Mouse (Mus musculus): ENCODE results near the gene Thbs3. TPM values are rescaled to one million over a fixed set of nuclear protein-coding genes. Genes with fewer than 3 reads are reported as not detected.
"Not testable (repeated sequence)": the region's sequence is repeated elsewhere in the genome, so short reads cannot be mapped to it uniquely, and the experiment has no call there.

The Thbs3 gene
- polyA plus RNA-seq, 1 experiment from 2014 or later: 86.2 TPM

- peak within 1 kb of the TSS; percentile 69 for H3K4me2 ChIP-seq (replicated peaks)
- no peaks in the 10 kb centered on the region for H3K9me3 ChIP-seq
- peaks cover 34% of the 10 kb centered on the region for H3K36me3 ChIP-seq
- ATAC-seq: peak; percentile 83
- WGBS: 26% methylated on average over 13 of the region's 13 CpGs
- H3K9ac ChIP-seq (replicated peaks): peak within 1 kb of the TSS; percentile 69
- H3K27me3 ChIP-seq: no peaks in the 10 kb centered on the region
- peaks cover 9% of the 10 kb centered on the region for H3K4me1 ChIP-seq (replicated peaks)
- H3K4me3 ChIP-seq (replicated peaks): peak within 1 kb of the TSS; percentile 64
- H3K27ac ChIP-seq: peak within 1 kb of the TSS; percentile 47; the same call in 1 of the 2 replicates
Observed at GRCm38 (mm10) chr3:89202253-89203141, 12.5 kb upstream of the Thbs3 start, which contains the start of gene Gba. TSS of gene Gba (plus strand) at chr3:89202928.

GRCm38 (mm10) chr3:89203142-89203514 is 11.9 kb upstream of the Thbs3 start:
- Histone ChIP-seq H3K9me3 (no peaks in the 10 kb centered on the region), H3K36me3 (peaks cover 40% of the 10 kb centered on the region), H3K9ac (replicated peaks) (peak overlapping the region; percentile 69), H3K27ac (peak overlapping the region; percentile 47; the same call in 1 of the 2 replicates), H3K4me1 (replicated peaks) (peaks cover 9% of the 10 kb centered on the region), H3K4me3 (replicated peaks) (peak overlapping the region; percentile 64), H3K4me2 (replicated peaks) (peak overlapping the region; percentile 69), H3K27me3 (no peaks in the 10 kb centered on the region)
- 43% methylated on average over 5 of the region's 5 CpGs for WGBS
- peak; percentile 53 for ATAC-seq

GRCm38 (mm10) chr3:89206079-89206478 is 8.9 kb upstream of the Thbs3 start:
- WGBS: 92% methylated on average over 7 of the region's 7 CpGs
- Histone ChIP-seq H3K9me3 (no peaks in the 10 kb centered on the region), H3K4me1 (replicated peaks) (peaks cover 9% of the 10 kb centered on the region), H3K27ac (no peak overlapping the region), H3K4me2 (replicated peaks) (no peak overlapping the region), H3K36me3 (peaks cover 69% of the 10 kb centered on the region), H3K4me3 (replicated peaks) (no peak overlapping the region), H3K27me3 (no peaks in the 10 kb centered on the region), H3K9ac (replicated peaks) (no peak overlapping the region)
- no peak for ATAC-seq

DNA sequence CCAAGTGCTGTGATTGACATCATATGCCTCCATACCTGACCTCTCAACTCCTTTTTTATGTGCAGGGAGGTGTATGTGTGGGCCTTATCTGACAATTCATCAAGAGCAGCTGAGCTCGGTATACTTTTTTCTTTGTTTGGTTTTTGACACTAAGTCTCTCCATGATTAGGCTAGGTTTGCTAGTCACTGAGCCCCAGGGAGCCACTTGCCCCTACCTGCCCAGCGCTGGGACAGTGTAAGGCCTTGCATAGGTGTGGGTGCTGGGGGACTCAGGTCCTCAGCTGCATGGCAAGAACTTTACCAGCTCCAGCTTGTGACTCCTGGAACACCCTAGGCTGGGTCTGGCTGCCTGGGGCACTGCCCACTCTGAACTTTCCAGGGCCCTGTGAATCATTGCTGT is 8.3 kb upstream of the Thbs3 start:
- Histone ChIP-seq H3K27me3 (no peaks in the 10 kb centered on the region), H3K4me1 (replicated peaks) (peaks cover 9% of the 10 kb centered on the region), H3K4me2 (replicated peaks) (no peak overlapping the region), H3K9me3 (no peaks in the 10 kb centered on the region), H3K27ac (no peak overlapping the region), H3K4me3 (replicated peaks) (no peak overlapping the region), H3K36me3 (peaks cover 71% of the 10 kb centered on the region), H3K9ac (replicated peaks) (no peak overlapping the region)
- ATAC-seq: no peak
- WGBS: 95% methylated on average over 2 of the region's 2 CpGs

DNA sequence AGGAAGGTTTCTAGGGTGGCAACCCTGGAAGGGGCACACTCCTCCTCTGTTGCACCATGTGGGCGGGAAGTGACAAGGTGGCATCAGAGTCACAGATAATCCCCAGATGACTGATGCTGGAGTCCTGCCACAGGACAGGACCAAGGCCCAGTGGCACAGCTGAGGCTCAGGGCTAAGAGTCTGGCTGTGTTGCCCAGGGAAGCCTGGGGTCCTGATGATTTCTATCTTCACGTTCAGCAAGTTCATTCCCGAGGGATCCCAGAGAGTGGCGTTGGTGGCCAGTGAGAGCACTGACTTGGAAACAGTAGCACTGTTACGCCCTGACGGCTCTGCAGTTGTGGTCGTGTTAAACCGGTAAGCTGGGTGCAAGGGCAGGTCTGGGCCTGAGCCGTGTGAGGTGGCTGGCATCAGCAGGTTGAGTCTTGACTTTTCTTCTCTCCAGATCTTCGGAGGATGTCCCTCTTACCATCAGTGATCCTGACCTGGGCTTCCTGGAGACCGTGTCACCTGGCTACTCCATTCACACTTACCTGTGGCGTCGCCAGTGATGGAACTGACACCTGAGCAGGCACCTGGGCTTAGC is 6.8 kb upstream of the Thbs3 start:
- Histone ChIP-seq H3K9ac (replicated peaks) (no peak overlapping the region), H3K9me3 (no peaks in the 10 kb centered on the region), H3K36me3 (peaks cover 71% of the 10 kb centered on the region), H3K27ac (no peak overlapping the region), H3K4me3 (replicated peaks) (no peak overlapping the region), H3K4me1 (replicated peaks) (peaks cover 13% of the 10 kb centered on the region), H3K4me2 (replicated peaks) (no peak overlapping the region), H3K27me3 (no peaks in the 10 kb centered on the region)
- WGBS: 93% methylated on average over 13 of the region's 13 CpGs
- no peak for ATAC-seq

DNA sequence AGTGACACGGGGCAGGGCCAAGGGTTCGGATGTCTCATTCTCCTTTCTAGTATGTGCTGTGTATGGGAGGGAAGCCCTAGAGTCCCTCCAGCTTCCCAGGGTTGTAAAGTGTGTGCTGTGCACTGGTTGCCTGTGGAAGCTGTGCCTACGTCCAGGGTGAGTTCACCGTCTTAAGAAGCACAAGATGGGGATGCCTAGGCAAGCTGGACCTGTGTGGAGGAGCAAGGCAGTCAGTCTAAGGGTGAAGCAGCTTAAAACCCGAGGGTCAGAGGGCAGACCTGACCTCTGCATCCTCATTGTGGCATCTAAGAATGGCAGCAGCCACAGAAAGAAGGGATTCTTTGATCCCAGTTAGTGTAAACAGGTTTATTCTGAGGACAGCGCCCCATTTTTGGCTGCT is 6.2 kb upstream of the Thbs3 start:
- Histone ChIP-seq H3K4me1 (replicated peaks) (peaks cover 12% of the 10 kb centered on the region), H3K9ac (replicated peaks) (no peak overlapping the region), H3K36me3 (peaks cover 71% of the 10 kb centered on the region), H3K9me3 (no peaks in the 10 kb centered on the region), H3K4me2 (replicated peaks) (no peak overlapping the region), H3K27ac (no peak overlapping the region), H3K4me3 (replicated peaks) (no peak overlapping the region), H3K27me3 (no peaks in the 10 kb centered on the region)
- no peak for ATAC-seq
- 87% methylated on average over 6 of the region's 6 CpGs for WGBS

DNA sequence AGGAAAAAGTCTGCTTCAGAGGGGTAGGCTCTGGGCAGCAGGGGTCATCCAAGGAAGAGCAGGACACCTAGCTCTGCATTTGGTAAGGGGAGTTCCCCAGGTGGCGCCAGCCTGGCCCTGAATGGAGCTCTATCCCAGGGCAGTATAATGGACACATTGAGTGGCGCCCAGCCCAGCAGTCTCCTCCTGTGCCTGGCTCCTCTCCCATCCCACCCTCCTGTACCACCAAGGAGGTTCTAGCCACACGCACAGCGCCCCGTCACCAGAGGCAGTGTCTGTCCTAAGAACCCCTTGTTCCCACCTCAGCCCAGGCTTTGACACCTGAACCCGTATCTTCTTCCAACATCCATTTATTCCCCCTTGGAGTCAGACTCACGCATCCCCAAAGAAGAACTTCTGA is 5.2 kb upstream of the Thbs3 start:
- 93% methylated on average over 7 of the region's 7 CpGs for WGBS
- Histone ChIP-seq H3K9me3 (no peaks in the 10 kb centered on the region), H3K4me2 (replicated peaks) (no peak overlapping the region), H3K4me1 (replicated peaks) (peaks cover 16% of the 10 kb centered on the region), H3K27ac (no peak overlapping the region), H3K27me3 (no peaks in the 10 kb centered on the region), H3K9ac (replicated peaks) (no peak overlapping the region), H3K4me3 (replicated peaks) (no peak overlapping the region), H3K36me3 (peaks cover 65% of the 10 kb centered on the region)
- ATAC-seq: no peak

DNA sequence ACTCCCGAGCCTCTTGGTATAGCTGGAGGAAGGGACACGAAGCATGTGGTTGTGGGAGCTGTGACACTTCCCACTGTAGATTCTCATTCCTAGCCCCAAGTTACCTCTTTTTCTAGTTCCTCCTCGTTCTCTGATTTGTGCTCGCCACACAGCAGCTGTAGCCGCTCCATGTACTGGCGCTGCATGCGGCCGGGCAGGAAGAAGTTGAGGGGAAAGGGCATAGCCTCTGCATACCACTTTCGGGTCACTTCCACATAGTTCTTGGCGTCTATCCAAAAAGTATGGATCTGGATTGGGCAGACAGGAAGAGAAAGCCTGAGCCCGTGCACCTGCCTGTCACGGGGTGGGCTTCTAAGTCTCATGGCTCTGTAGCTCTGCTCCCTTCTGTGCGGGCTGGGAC is 4.8 kb upstream of the Thbs3 start:
- H3K27ac ChIP-seq: no peak overlapping the region
- H3K27me3 ChIP-seq: no peaks in the 10 kb centered on the region
- H3K9ac ChIP-seq (replicated peaks): no peak overlapping the region
- ATAC-seq: no peak
- WGBS: 88% methylated on average over 13 of the region's 13 CpGs
- peaks cover 20% of the 10 kb centered on the region for H3K4me1 ChIP-seq (replicated peaks)
- no peak overlapping the region for H3K4me3 ChIP-seq (replicated peaks)
- no peaks in the 10 kb centered on the region for H3K9me3 ChIP-seq
- no peak overlapping the region for H3K4me2 ChIP-seq (replicated peaks)
- peaks cover 60% of the 10 kb centered on the region for H3K36me3 ChIP-seq

DNA sequence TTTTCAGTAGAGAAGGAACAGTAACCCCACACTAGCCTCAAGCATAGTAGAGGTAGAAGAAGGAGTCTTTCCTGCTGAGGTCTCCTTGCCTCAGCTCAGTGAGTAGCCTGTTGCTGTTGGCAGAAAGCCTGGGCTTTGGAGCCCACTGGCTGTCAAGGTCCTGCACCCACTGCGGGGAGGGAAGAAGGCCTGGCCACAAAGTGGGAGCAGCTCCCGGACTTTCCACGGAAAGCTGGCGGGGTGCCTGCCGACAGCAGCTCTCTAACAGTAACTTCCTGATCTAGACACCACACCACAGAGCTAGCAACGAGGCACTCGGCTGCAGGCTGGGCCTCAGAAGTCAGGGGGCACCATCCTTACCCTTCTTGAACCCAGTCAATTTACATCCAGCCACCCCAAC is 4.2 kb upstream of the Thbs3 start:
- WGBS: 88% methylated on average over 7 of the region's 7 CpGs
- H3K36me3 ChIP-seq: peaks cover 55% of the 10 kb centered on the region
- H3K4me2 ChIP-seq (replicated peaks): no peak overlapping the region
- no peak for ATAC-seq
- peaks cover 26% of the 10 kb centered on the region for H3K4me1 ChIP-seq (replicated peaks)
- no peak overlapping the region for H3K9ac ChIP-seq (replicated peaks)
- no peaks in the 10 kb centered on the region for H3K9me3 ChIP-seq
- no peaks in the 10 kb centered on the region for H3K27me3 ChIP-seq
- H3K4me3 ChIP-seq (replicated peaks): no peak overlapping the region
- H3K27ac ChIP-seq: no peak overlapping the region

DNA sequence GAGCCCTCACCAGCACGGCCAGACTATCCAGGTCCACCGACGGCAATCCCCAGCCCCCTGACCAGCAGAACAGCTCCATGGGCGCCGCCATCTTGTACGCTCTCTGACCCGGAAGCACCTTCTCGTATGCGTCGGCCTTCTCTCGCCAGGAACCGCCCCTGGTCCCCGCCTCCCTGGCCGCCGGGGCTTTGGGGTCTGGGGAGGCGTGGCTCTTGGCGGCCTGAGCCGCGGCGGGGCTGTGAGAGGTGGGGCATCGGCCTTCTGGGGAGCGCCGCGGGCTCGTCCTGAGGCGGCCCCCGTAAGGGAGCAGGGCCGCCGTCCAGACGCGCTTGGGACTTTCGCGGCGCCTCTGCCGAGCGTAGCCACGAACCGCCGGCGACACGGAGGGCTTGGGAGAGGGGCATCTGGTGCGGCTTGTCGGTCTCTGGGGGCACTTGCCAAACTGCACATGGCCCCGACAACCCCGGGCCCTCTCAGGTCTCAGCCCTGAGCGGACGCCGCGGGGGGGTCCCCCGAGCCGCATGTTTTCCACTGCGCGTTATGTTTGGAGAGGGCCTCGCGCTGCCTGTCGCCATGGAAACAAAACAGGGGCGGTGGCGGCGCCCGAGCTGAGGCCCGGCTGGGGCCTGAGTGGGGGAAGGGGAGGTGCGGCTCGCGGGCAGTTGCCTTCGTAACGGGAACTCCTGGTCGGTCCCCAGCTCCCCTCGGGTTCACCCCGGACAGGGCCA is 1.0 kb upstream of the Thbs3 start:
- Histone ChIP-seq H3K4me2 (replicated peaks) (peak overlapping the region; percentile 70), H3K27ac (peak overlapping the region; percentile 99), H3K4me1 (replicated peaks) (peaks cover 57% of the 10 kb centered on the region), H3K4me3 (replicated peaks) (peak overlapping the region; percentile 84), H3K9me3 (no peaks in the 10 kb centered on the region), H3K36me3 (peaks cover 28% of the 10 kb centered on the region), H3K9ac (replicated peaks) (peak overlapping the region; percentile 80), H3K27me3 (no peaks in the 10 kb centered on the region)
- ATAC-seq: peak; percentile 89
- WGBS: 0% methylated on average over 68 of the region's 69 CpGs

DNA sequence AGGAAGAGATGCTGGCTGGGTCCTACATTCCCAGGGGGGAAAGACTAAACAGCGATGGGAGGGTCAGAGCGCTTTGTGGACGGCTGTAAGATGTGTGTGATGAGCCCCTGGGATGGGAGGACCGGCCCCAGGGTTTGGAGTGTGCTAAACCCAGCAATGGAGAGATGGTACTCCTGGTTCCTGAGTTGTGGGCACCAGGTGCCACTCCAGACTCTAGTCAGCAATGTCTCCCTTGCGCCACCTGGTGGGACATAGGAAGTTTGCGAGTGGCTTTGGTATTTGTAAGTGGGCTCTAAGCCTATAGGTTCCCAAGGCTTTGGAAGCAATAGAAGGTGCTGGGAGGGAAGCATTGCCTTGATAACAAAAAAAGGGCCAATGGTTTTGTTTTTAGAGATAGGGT is 873 bp downstream of the Thbs3 start:
- Histone ChIP-seq H3K27me3 (no peaks in the 10 kb centered on the region), H3K4me3 (replicated peaks) (peak overlapping the region; percentile 84), H3K4me1 (replicated peaks) (peaks cover 70% of the 10 kb centered on the region), H3K9me3 (no peaks in the 10 kb centered on the region), H3K27ac (peak overlapping the region; percentile 99), H3K36me3 (peaks cover 23% of the 10 kb centered on the region), H3K4me2 (replicated peaks) (peak overlapping the region; percentile 70), H3K9ac (replicated peaks) (peak overlapping the region; percentile 80)
- WGBS: under 1% methylated on average over 6 of the region's 6 CpGs
- peak; percentile 48 for ATAC-seq

DNA sequence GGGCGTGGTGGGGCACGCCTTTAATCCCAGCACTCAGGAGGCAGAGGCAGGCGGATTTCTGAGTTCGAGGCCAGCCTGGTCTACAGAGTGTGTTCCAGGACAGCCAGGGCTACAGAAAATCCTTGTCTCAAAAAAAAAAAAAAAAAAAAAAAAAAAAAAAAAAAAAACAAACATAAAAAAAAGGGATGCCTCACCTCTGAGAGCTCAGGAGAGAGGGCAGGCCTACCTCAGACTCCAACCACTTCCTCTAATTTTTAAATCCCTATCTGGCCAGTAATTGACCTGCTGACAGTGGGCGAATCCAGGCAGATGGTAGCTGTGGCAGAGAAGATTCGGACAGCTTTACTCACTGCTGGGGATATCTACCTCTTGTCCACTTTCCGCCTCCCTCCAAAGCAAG is 1.4 kb downstream of the Thbs3 start:
- Histone ChIP-seq H3K36me3 (peaks cover 25% of the 10 kb centered on the region), H3K4me3 (replicated peaks) (peak overlapping the region; percentile 84; the same call in 1 of the 2 replicates), H3K4me1 (replicated peaks) (peaks cover 75% of the 10 kb centered on the region), H3K4me2 (replicated peaks) (peak overlapping the region; percentile 70), H3K27ac (peak overlapping the region; percentile 99; the same call in 1 of the 2 replicates), H3K9ac (replicated peaks) (peak overlapping the region; percentile 41; the same call in 1 of the 2 replicates)
- not testable (repeated sequence) for H3K27me3 ChIP-seq, H3K9me3 ChIP-seq, ATAC-seq
- 77% methylated on average over 7 of the region's 7 CpGs for WGBS

All from midbrain, embryonic 13.5 days (tissue).